Mouse (Mus musculus) heart, postnatal 36 days (tissue): Measurements from ENCODE around the gene Patz1. TPM values are rescaled to one million over a fixed set of nuclear protein-coding genes. Genes with fewer than 3 reads are reported as not detected.

Experiments used
- DNase-seq, 2 experiments: peaks; one replicate each; pipeline ENCODE4 v3.0.0; 2021 to 2022
- intact Hi-C: fragments of 180-260 bp; cut with DNase I; formaldehyde crosslinking; loops from one replicate; pipeline ENCODE4 v1.15.1; 2025
- total RNA-seq, 2 experiments: library from RNA; stranded (reverse); gene quantifications; 2 replicates each; pipeline ENCODE4 v1.2.3; 2021

The Patz1 gene
- total RNA-seq, 2 experiments from 2014 or later: 24.9 to 31.0 TPM

DNA sequence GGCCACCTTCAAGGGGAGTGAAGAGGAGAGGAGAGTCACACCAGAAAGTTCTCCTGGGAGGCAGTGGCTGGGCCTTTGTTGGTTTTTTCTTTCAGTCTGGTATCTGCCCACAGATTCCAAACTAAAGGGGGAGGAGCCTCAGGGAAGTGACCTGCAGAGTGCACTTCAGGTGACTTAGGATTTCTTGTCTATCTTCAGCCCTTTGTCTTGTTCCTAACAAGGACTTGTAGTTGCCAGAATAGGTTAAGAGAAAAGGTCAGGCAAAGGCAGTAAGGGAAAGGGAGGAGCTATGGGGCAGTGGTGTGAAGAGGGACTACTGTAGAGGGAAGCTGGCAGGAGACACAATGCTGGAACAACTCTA lies 59.1 kb downstream of the Patz1 start:
- no peak for DNase-seq
- intact Hi-C loops: loop anchor here (2.0 to 5.0 kb wide), 4 partner anchors 17 to 164 kb away; partner anchors contain the start of genes Limk2, Pik3ip1 and Selenom

GRCm38 (mm10) chr11:3348576-3349342 lies 60.1 kb downstream of the Patz1 start:
- intact Hi-C loops: loop anchor here (2.0 to 5.0 kb wide), 2 partner anchors 38 to 164 kb away; partner anchors contain the start of gene Selenom
- peak in 1 of 2 experiments; percentile 42 for DNase-seq

GRCm38 (mm10) chr11:3349343-3349695 lies 60.6 kb downstream of the Patz1 start:
- intact Hi-C loops: loop anchor here (2.0 to 5.0 kb wide), 2 partner anchors 37 to 163 kb away; partner anchors contain the start of gene Selenom
- no peak for DNase-seq

DNA sequence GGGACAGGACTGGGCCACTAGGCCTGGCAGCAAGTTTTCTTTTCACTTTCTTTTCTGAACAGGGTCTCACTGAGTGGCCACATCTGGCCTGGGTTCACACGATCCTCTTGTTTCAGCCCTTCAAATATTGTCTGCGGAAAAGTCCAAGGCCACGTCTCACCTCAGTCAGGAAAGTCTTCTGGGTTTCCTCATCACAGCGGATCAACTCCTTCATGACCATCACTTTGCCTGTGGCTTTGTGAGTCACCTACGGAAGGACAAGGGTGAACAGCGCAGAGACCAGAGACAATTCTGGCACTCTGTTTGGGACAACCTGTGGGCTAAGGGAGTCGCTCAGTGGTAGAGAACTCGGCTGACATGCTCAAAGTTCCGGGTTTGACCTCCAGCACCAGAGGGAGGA lies 63.5 kb downstream of the Patz1 start:
- no peak for DNase-seq
- intact Hi-C loops: no loop called here

DNA sequence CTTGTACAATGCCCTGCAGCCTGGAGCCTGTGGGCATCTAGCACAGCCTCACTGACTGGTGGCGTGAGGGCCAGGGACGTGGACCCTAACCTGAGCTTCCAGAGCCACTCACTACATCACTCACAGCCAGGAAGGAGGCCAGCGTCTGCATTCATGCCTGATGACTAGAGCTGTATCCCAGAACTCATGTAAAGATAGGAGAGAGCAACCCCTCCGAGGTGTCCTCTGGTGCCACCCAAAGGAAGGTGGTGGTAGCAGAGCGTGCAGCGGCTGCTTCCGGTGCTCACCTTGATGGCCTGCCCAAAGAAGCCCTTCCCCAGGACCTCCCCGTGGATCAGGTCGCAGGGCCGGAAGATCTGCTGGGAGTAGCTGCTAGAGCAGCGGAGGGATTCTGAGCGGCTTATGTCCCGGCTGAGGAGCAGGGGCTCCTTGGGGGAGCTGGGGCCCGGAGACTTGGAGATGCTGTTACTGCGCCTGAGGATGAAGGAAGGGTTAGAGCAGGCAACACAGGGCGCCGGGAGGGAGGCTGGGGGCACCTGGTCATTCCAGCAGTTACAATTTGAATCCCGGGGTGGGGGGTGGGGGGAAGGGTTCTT lies 64.4 kb downstream of the Patz1 start:
- intact Hi-C loops: no loop called here
- DNase-seq: no peak

Other genes with a start within 250 kb of the Patz1 start
- gene Sfi1, start 95.4 kb upstream of the Patz1 start, total RNA-seq: 10 to 100 TPM; 17.6 to 17.8 TPM
- gene Eif4enif1, start 86.5 kb upstream of the Patz1 start, total RNA-seq: 10 to 100 TPM; 37.9 to 41.4 TPM
- 10 to 100 TPM; 61.8 to 63.3 TPM for gene Drg1, start 22.5 kb upstream of the Patz1 start, total RNA-seq
- 10 to 100 TPM; 49.4 to 66.2 TPM for gene Pik3ip1, start 41.5 kb downstream of the Patz1 start, total RNA-seq
- gene Limk2, start 120.3 kb downstream of the Patz1 start, total RNA-seq: 10 to 100 TPM; 17.6 to 24.8 TPM
- gene Rnf185, start 163.5 kb downstream of the Patz1 start, total RNA-seq: 10 to 100 TPM; 18.6 to 20.3 TPM
- gene Pla2g3, start 199.4 kb downstream of the Patz1 start, total RNA-seq: not detected
- gene Inpp5j, start 215.9 kb downstream of the Patz1 start, total RNA-seq: 10 to 100 TPM; 15.7 to 25.8 TPM
- 10 to 100 TPM; 37.6 to 43.8 TPM for gene Selenom, start 225.8 kb downstream of the Patz1 start, total RNA-seq